Mouse (Mus musculus) heart, embryonic 11.5 days (tissue): ENCODE results near the gene Nacc2. TPM values are rescaled to one million over a fixed set of nuclear protein-coding genes. Genes with fewer than 3 reads are reported as not detected.

ENCODE experiments used
- ATAC-seq: fragments of 200-750 bp; cut with Nextera tagmentation; replicated peaks from 2 replicates; pipeline ENCODE4 v1.8.0; 2017; ENCODE audit warnings: moderate library complexity; ENCODE audit not compliant: insufficient number of reproducible peaks, low FRiP score, low TSS enrichment
- H3K27ac ChIP-seq: fragments of 300-500 bp; sonication (generic); 2 replicates; pipeline ENCODE4 v1.5.1; 2014; ENCODE audit warnings: mild to moderate bottlenecking, low read depth, low read length
- H3K27me3 ChIP-seq: fragments of 300-500 bp; sonication (generic); 2 replicates; pipeline ENCODE4 v1.6.1; 2014; ENCODE audit warnings: mild to moderate bottlenecking, low read length, mixed read lengths; ENCODE audit not compliant: control insufficient read depth, insufficient read depth
- H3K36me3 ChIP-seq: fragments of 300-500 bp; sonication (generic); 2 replicates; pipeline ENCODE4 v1.6.1; 2014; ENCODE audit warnings: mild to moderate bottlenecking, low read length, moderate library complexity, mixed read lengths; ENCODE audit not compliant: control insufficient read depth, insufficient read depth
- H3K4me1 ChIP-seq: fragments of 300-500 bp; sonication (generic); 2 replicates; pipeline ENCODE4 v1.6.1; 2014; ENCODE audit warnings: low read length; ENCODE audit not compliant: control insufficient read depth, insufficient read depth
- H3K4me2 ChIP-seq: fragments of 300-500 bp; sonication (generic); 2 replicates; pipeline ENCODE4 v1.6.1; 2014; ENCODE audit warnings: mild to moderate bottlenecking, moderate library complexity
- H3K4me3 ChIP-seq: fragments of 300-500 bp; sonication (generic); 2 replicates; pipeline ENCODE4 v1.5.1; 2014; ENCODE audit warnings: low read depth, low read length
- H3K9ac ChIP-seq: fragments of 300-500 bp; sonication (generic); 2 replicates; pipeline ENCODE4 v1.6.1; 2014; ENCODE audit warnings: mild to moderate bottlenecking, low read depth, low read length, moderate library complexity
- H3K9me3 ChIP-seq: fragments of 300-500 bp; sonication (generic); replicated peaks from 2 replicates; pipeline ENCODE4 v1.6.1; 2016; ENCODE audit warnings: low read length; ENCODE audit not compliant: control insufficient read depth
- WGBS: fragments of 180-500 bp; shearing (Covaris S2); extraction: QIAGEN DNeasy Blood & Tissue Kit; methylation state at CpG from one replicate; pipeline ENCODE4 v1.1.7; 2014; ENCODE audit not compliant: insufficient replicate concordance; 5-methylcytosine and 5-hydroxymethylcytosine counted together
- polyA plus RNA-seq: library from polyadenylated mRNA; unstranded; fragments of >200 nt; fragmentation: Nextera tagmentation; extraction: Ambion mirVana; gene quantifications from 2 replicates; pipeline ENCODE4 v1.2.1, GENCODE M21; 2014

Gene Nacc2
- polyA plus RNA-seq, 1 experiment from 2014 or later: 3.4 TPM

- H3K9me3 ChIP-seq: no peaks in the 10 kb centered on the region
- no peak overlapping the region for H3K4me3 ChIP-seq
- no peak overlapping the region for H3K9ac ChIP-seq
- H3K36me3 ChIP-seq: no peaks in the 10 kb centered on the region
- no peak overlapping the region for H3K27ac ChIP-seq
- peaks cover 10% of the 10 kb centered on the region for H3K4me1 ChIP-seq
- ATAC-seq: no peak
- 50% methylated on average over 4 of the region's 4 CpGs for WGBS
- no peaks in the 10 kb centered on the region for H3K27me3 ChIP-seq
- H3K4me2 ChIP-seq: no peak overlapping the region
Measured at GRCm38 (mm10) chr2:26062241-26062640, 60.8 kb downstream of the Nacc2 start.

GRCm38 (mm10) chr2:26061018-26061666 is 61.9 kb downstream of the Nacc2 start:
- Histone ChIP-seq H3K36me3 (no peaks in the 10 kb centered on the region), H3K4me1 (0 out of 2 replicates have a peak, but pooled peaks cover 3% of the 10 kb centered on the region), H3K9me3 (no peaks in the 10 kb centered on the region), H3K27me3 (0 out of 2 replicates have a peak, but pooled peaks cover 3% of the 10 kb centered on the region), H3K4me2 (no peak overlapping the region), H3K4me3 (no peak overlapping the region), H3K27ac (no peak overlapping the region), H3K9ac (no peak overlapping the region)
- no peak for ATAC-seq
- 72% methylated on average over 21 of the region's 21 CpGs for WGBS

GRCm38 (mm10) chr2:26057053-26057452 is 66.0 kb downstream of the Nacc2 start:
- Histone ChIP-seq H3K9me3 (no peaks in the 10 kb centered on the region), H3K4me2 (no peak overlapping the region), H3K36me3 (no peaks in the 10 kb centered on the region), H3K9ac (no peak overlapping the region), H3K4me3 (no peak overlapping the region), H3K4me1 (no peaks in the 10 kb centered on the region), H3K27ac (no peak overlapping the region), H3K27me3 (0 out of 2 replicates have a peak, but pooled peaks cover 3% of the 10 kb centered on the region)
- WGBS: 77% methylated on average over 7 of the region's 7 CpGs
- no peak for ATAC-seq

GRCm38 (mm10) chr2:26056226-26056625 is 66.8 kb downstream of the Nacc2 start:
- no peak overlapping the region for H3K9ac ChIP-seq
- H3K27ac ChIP-seq: no peak overlapping the region
- H3K4me2 ChIP-seq: no peak overlapping the region
- WGBS: 60% methylated on average over 5 of the region's 5 CpGs
- no peak overlapping the region for H3K4me3 ChIP-seq
- H3K36me3 ChIP-seq: no peaks in the 10 kb centered on the region
- H3K27me3 ChIP-seq: 0 out of 2 replicates have a peak, but pooled peaks cover 3% of the 10 kb centered on the region
- no peaks in the 10 kb centered on the region for H3K9me3 ChIP-seq
- ATAC-seq: no peak
- no peaks in the 10 kb centered on the region for H3K4me1 ChIP-seq

- Histone ChIP-seq H3K27me3 (0 out of 2 replicates have a peak, but pooled peaks cover 3% of the 10 kb centered on the region), H3K27ac (no peak overlapping the region), H3K36me3 (no peaks in the 10 kb centered on the region), H3K9ac (no peak overlapping the region), H3K4me1 (no peaks in the 10 kb centered on the region), H3K9me3 (no peaks in the 10 kb centered on the region), H3K4me2 (no peak overlapping the region), H3K4me3 (no peak overlapping the region)
- WGBS: 44% methylated on average over 2 of the region's 2 CpGs
- no peak for ATAC-seq
Measured at GRCm38 (mm10) chr2:26055747-26056102, 67.3 kb downstream of the Nacc2 start.

- Histone ChIP-seq H3K4me2 (no peak overlapping the region), H3K4me1 (no peaks in the 10 kb centered on the region), H3K36me3 (no peaks in the 10 kb centered on the region), H3K9ac (no peak overlapping the region), H3K9me3 (no peaks in the 10 kb centered on the region), H3K27me3 (0 out of 2 replicates have a peak, but pooled peaks cover 3% of the 10 kb centered on the region), H3K27ac (no peak overlapping the region), H3K4me3 (no peak overlapping the region)
- ATAC-seq: no peak
- WGBS: 41% methylated on average over 8 of the region's 8 CpGs
Measured at GRCm38 (mm10) chr2:26055046-26055746, 67.8 kb downstream of the Nacc2 start.

GRCm38 (mm10) chr2:26052806-26053205 is 70.2 kb downstream of the Nacc2 start:
- Histone ChIP-seq H3K27ac (no peak overlapping the region; the same call in 1 of the 2 replicates), H3K9ac (0 out of 2 replicates have a peak overlapping the region, but pooled peaks have one; percentile 22), H3K4me1 (no peaks in the 10 kb centered on the region), H3K36me3 (no peaks in the 10 kb centered on the region), H3K9me3 (no peaks in the 10 kb centered on the region), H3K4me2 (no peak overlapping the region), H3K27me3 (0 out of 2 replicates have a peak, but pooled peaks cover 3% of the 10 kb centered on the region), H3K4me3 (no peak overlapping the region)
- 18% methylated on average over 4 of the region's 4 CpGs for WGBS
- no peak for ATAC-seq

GRCm38 (mm10) chr2:26048816-26049215 is 74.2 kb downstream of the Nacc2 start:
- no peak overlapping the region for H3K4me2 ChIP-seq
- no peaks in the 10 kb centered on the region for H3K36me3 ChIP-seq
- no peak overlapping the region for H3K27ac ChIP-seq
- no peak overlapping the region for H3K9ac ChIP-seq
- H3K9me3 ChIP-seq: no peaks in the 10 kb centered on the region
- H3K27me3 ChIP-seq: no peaks in the 10 kb centered on the region
- no peak for ATAC-seq
- no peak overlapping the region for H3K4me3 ChIP-seq
- no peaks in the 10 kb centered on the region for H3K4me1 ChIP-seq
- WGBS: 46% methylated on average over 5 of the region's 5 CpGs
